Mouse (Mus musculus) heart, embryonic 14.5 days (tissue): ENCODE results near the gene Acaca. TPM values are rescaled to one million over a fixed set of nuclear protein-coding genes. Genes with fewer than 3 reads are reported as not detected.
A peak's percentile ranks its signal among the peaks of the same experiment; 100 is the strongest.

Source experiments
- ATAC-seq: fragments of 200-750 bp; cut with Nextera tagmentation; 2 replicates; pipeline ENCODE4 v1.8.0; 2017; ENCODE audit warnings: low read depth, moderate TSS enrichment; ENCODE audit not compliant: insufficient number of reproducible peaks, insufficient read depth, low FRiP score
- H3K27ac ChIP-seq, 2 experiments: fragments of 200-500 bp in 1 of 2; fragments of 300-500 bp in 1 of 2; sonication (generic) in 1 of 2; replicated peaks in 1 of 2; 2 replicates each; pipeline ENCODE4 v1.5.1; 2012 to 2014; ENCODE audit warnings: low read depth in 2 of 2, low read length in 2 of 2, control low read depth in 1 of 2, mild to moderate bottlenecking in 1 of 2, mixed read lengths in 1 of 2; ENCODE audit not compliant: control insufficient read depth in 1 of 2, insufficient read depth in 1 of 2
- H3K27me3 ChIP-seq: fragments of 300-500 bp; sonication (generic); 2 replicates; pipeline ENCODE4 v1.6.1; 2014; ENCODE audit warnings: mild to moderate bottlenecking, low read length, control low read depth; ENCODE audit not compliant: control insufficient read depth, insufficient read depth
- H3K36me3 ChIP-seq: fragments of 300-500 bp; sonication (generic); 2 replicates; pipeline ENCODE4 v1.6.1; 2014; ENCODE audit warnings: mild to moderate bottlenecking, control low read depth, low read length, mixed read lengths; ENCODE audit not compliant: control insufficient read depth, insufficient read depth
- H3K4me1 ChIP-seq, 2 experiments: fragments of 200-500 bp in 1 of 2; fragments of 300-500 bp in 1 of 2; sonication (generic) in 1 of 2; 2 replicates each; pipeline ENCODE4 v1.6.1; 2012 to 2014; ENCODE audit warnings: low read length in 2 of 2, control low read depth in 1 of 2, mixed read lengths in 1 of 2; ENCODE audit not compliant: control insufficient read depth in 2 of 2, insufficient read depth in 2 of 2
- H3K4me2 ChIP-seq: fragments of 300-500 bp; sonication (generic); 2 replicates; pipeline ENCODE4 v1.6.1; 2014; ENCODE audit warnings: mild to moderate bottlenecking, low read length
- H3K4me3 ChIP-seq, 2 experiments: fragments of 200-500 bp in 1 of 2; fragments of 300-500 bp in 1 of 2; sonication (generic) in 1 of 2; 2 replicates each; pipeline ENCODE4 v1.5.1; 2012 to 2014; ENCODE audit warnings: low read length in 2 of 2, mild to moderate bottlenecking in 2 of 2, control low read depth in 1 of 2, low read depth in 1 of 2, moderate library complexity in 1 of 2; ENCODE audit not compliant: control insufficient read depth in 1 of 2, insufficient read depth in 1 of 2
- H3K9ac ChIP-seq: fragments of 300-500 bp; sonication (generic); 2 replicates; pipeline ENCODE4 v1.6.1; 2014; ENCODE audit warnings: mild to moderate bottlenecking, low read length
- H3K9me3 ChIP-seq: fragments of 300-500 bp; sonication (generic); 2 replicates; pipeline ENCODE4 v1.6.1; 2016; ENCODE audit warnings: low read length, control low read depth; ENCODE audit not compliant: control insufficient read depth
- WGBS: fragments of 180-500 bp; shearing (Covaris S2); extraction: QIAGEN DNeasy Blood & Tissue Kit; methylation state at CpG from one replicate; pipeline ENCODE4 v1.1.7; 2014; 5-methylcytosine and 5-hydroxymethylcytosine counted together
- polyA plus RNA-seq: library from polyadenylated mRNA; unstranded; fragments of >200 nt; fragmentation: Nextera tagmentation; extraction: Ambion mirVana; gene quantifications from 2 replicates; pipeline ENCODE4 v1.2.1, GENCODE M21; 2014

The Acaca gene
- polyA plus RNA-seq, 1 experiment from 2014 or later: 8.3 TPM

- Histone ChIP-seq H3K27ac (no peak overlapping the region), H3K4me1 (peaks cover 0 to 2% of the 10 kb centered on the region in 2 experiments; a peak in 1 of 4 replicates), H3K9ac (no peak overlapping the region), H3K4me2 (no peak overlapping the region), H3K36me3 (no peaks in the 10 kb centered on the region), H3K27me3 (no peaks in the 10 kb centered on the region), H3K4me3 (no peak overlapping the region), H3K9me3 (no peaks in the 10 kb centered on the region)
- WGBS: 64% methylated on average over 11 of the region's 11 CpGs
- no peak for ATAC-seq
Observed at GRCm38 (mm10) chr11:84172539-84173435, 43.3 kb downstream of the Acaca start.

- Histone ChIP-seq H3K9me3 (no peaks in the 10 kb centered on the region), H3K27me3 (no peaks in the 10 kb centered on the region), H3K36me3 (no peaks in the 10 kb centered on the region), H3K4me2 (peak overlapping the region; percentile 82), H3K9ac (peak overlapping the region; percentile 85; the same call in 1 of the 2 replicates), H3K27ac (no peak overlapping the region), H3K4me3 (peak overlapping the region in 1 of 2 experiments; percentile 84; a peak in 2 of 4 replicates), H3K4me1 (peaks cover 0 to 13% of the 10 kb centered on the region in 2 experiments; a peak in 2 of 4 replicates)
- ATAC-seq: no peak
- WGBS: 45% methylated on average over 4 of the region's 4 CpGs
Observed at GRCm38 (mm10) chr11:84178571-84178970, 49.1 kb downstream of the Acaca start.

- Histone ChIP-seq H3K4me2 (peak overlapping the region; percentile 82), H3K27me3 (no peaks in the 10 kb centered on the region), H3K9ac (peak overlapping the region; percentile 85), H3K36me3 (no peaks in the 10 kb centered on the region), H3K4me1 (peaks cover 0 to 13% of the 10 kb centered on the region in 2 experiments; a peak in 2 of 4 replicates), H3K4me3 (peak overlapping the region; percentile 77 to 84), H3K27ac (peak overlapping the region; percentile 78 to 92), H3K9me3 (no peaks in the 10 kb centered on the region)
- under 1% methylated on average over 82 of the region's 85 CpGs for WGBS
- peak; percentile 99 for ATAC-seq
Observed at GRCm38 (mm10) chr11:84179226-84179953, 49.9 kb downstream of the Acaca start.

GRCm38 (mm10) chr11:84179954-84180598, 50.6 kb downstream of the Acaca start:
- Histone ChIP-seq H3K4me3 (peak overlapping the region; percentile 77 to 84), H3K27ac (peak overlapping the region; percentile 78 to 92), H3K27me3 (no peaks in the 10 kb centered on the region), H3K9me3 (no peaks in the 10 kb centered on the region), H3K36me3 (no peaks in the 10 kb centered on the region), H3K9ac (peak overlapping the region; percentile 85), H3K4me1 (peaks cover 0 to 13% of the 10 kb centered on the region in 2 experiments; a peak in 2 of 4 replicates), H3K4me2 (peak overlapping the region; percentile 82)
- WGBS: under 1% methylated on average over 44 of the region's 44 CpGs
- ATAC-seq: peak; percentile 46

- Histone ChIP-seq H3K27me3 (no peaks in the 10 kb centered on the region), H3K27ac (no peak overlapping the region), H3K9ac (no peak overlapping the region), H3K36me3 (no peaks in the 10 kb centered on the region), H3K4me3 (no peak overlapping the region; a peak in 1 of 4 replicates), H3K4me1 (peaks cover 0 to 13% of the 10 kb centered on the region in 2 experiments; a peak in 2 of 4 replicates), H3K4me2 (peak overlapping the region; percentile 82; the same call in 1 of the 2 replicates), H3K9me3 (no peaks in the 10 kb centered on the region)
- WGBS: 79% methylated on average over 2 of the region's 2 CpGs
- ATAC-seq: no peak
Observed at GRCm38 (mm10) chr11:84181286-84181685, 51.8 kb downstream of the Acaca start.

GRCm38 (mm10) chr11:84188530-84188929, 59.1 kb downstream of the Acaca start:
- H3K4me3 ChIP-seq: no peak overlapping the region
- no peaks in the 10 kb centered on the region for H3K9me3 ChIP-seq
- no peak overlapping the region for H3K4me2 ChIP-seq
- no peaks in the 10 kb centered on the region for H3K27me3 ChIP-seq
- no peak overlapping the region for H3K27ac ChIP-seq
- H3K9ac ChIP-seq: no peak overlapping the region
- no peak for ATAC-seq
- H3K4me1 ChIP-seq: no peaks in the 10 kb centered on the region
- 77% methylated on average over 3 of the region's 3 CpGs for WGBS
- H3K36me3 ChIP-seq: no peaks in the 10 kb centered on the region

GRCm38 (mm10) chr11:84190581-84191233, 61.2 kb downstream of the Acaca start:
- no peaks in the 10 kb centered on the region for H3K27me3 ChIP-seq
- no peak overlapping the region for H3K4me3 ChIP-seq
- H3K9me3 ChIP-seq: no peaks in the 10 kb centered on the region
- H3K4me2 ChIP-seq: no peak overlapping the region
- H3K4me1 ChIP-seq: no peaks in the 10 kb centered on the region
- H3K36me3 ChIP-seq: peaks cover 5% of the 10 kb centered on the region
- no peak overlapping the region for H3K27ac ChIP-seq
- H3K9ac ChIP-seq: no peak overlapping the region
- ATAC-seq: no peak
- WGBS: 91% methylated on average over 8 of the region's 8 CpGs
